Mouse (Mus musculus) E14TG2a.4 (cell line): ENCODE results near the gene Sdccag8.

Experiments used
- CTCF ChIP-seq: conservative IDR thresholded peaks from 2 replicates; pipeline ENCODE4 v1.5.1; 2014; ENCODE audit warnings: low read length
- NANOG ChIP-seq: IDR thresholded peaks from 2 replicates; pipeline ENCODE4 v1.6.1; 2014; ENCODE audit warnings: borderline replicate concordance, low read length, mixed read lengths

- peak; percentile 10; the same call in 1 of the 2 replicates for TF ChIP-seq CTCF
- no peak for TF ChIP-seq NANOG
These were observed 159.1 kb downstream of the Sdccag8 start for GRCm38 (mm10) chr1:176973356-176974088.
